Mouse (Mus musculus) forebrain, embryonic 10.5 days (tissue): ENCODE results near the gene Rcsd1. TPM values are rescaled to one million over a fixed set of nuclear protein-coding genes. Genes with fewer than 3 reads are reported as not detected.

ENCODE experiments used
- DNase-seq: peaks from one replicate; pipeline ENCODE4 v3.0.0-alpha.2; 2017; ENCODE audit warnings: low spot score; ENCODE audit errors: extremely low spot score
- H3K27ac ChIP-seq: fragments of 300-500 bp; sonication (generic); 2 replicates; pipeline ENCODE4 v1.5.1; 2016; ENCODE audit warnings: mild to moderate bottlenecking
- H3K27me3 ChIP-seq: fragments of 300-500 bp; sonication (generic); 2 replicates; pipeline ENCODE4 v1.6.1; 2016; ENCODE audit warnings: mild to moderate bottlenecking; ENCODE audit not compliant: poor library complexity, severe bottlenecking
- H3K36me3 ChIP-seq: fragments of 300-500 bp; sonication (generic); replicated peaks from 2 replicates; pipeline ENCODE4 v1.6.1; 2016; ENCODE audit warnings: mild to moderate bottlenecking, moderate library complexity
- H3K4me1 ChIP-seq: fragments of 300-500 bp; sonication (generic); 2 replicates; pipeline ENCODE4 v1.6.1; 2016
- H3K4me3 ChIP-seq: fragments of 300-500 bp; sonication (generic); 2 replicates; pipeline ENCODE4 v1.5.1; 2016; ENCODE audit warnings: mild to moderate bottlenecking, moderate library complexity
- H3K9me3 ChIP-seq: fragments of 300-500 bp; sonication (generic); 2 replicates; pipeline ENCODE4 v1.6.1; 2016; ENCODE audit warnings: mild to moderate bottlenecking, moderate library complexity
- WGBS: fragments of 180-500 bp; shearing (Covaris S2); methylation state at CpG from one replicate; pipeline ENCODE4 v1.1.7; 2016; 5-methylcytosine and 5-hydroxymethylcytosine counted together
- microRNA-seq: library from miRNA; unstranded; fragments of <30 nt; microRNA quantifications from one replicate; pipeline ENCODE4, GENCODE M21; 2017
- polyA plus RNA-seq: library from polyadenylated mRNA; unstranded; fragments of >200 nt; fragmentation: Nextera tagmentation; extraction: Ambion mirVana; gene quantifications from 2 replicates; pipeline ENCODE4 v1.2.1, GENCODE M21; 2016

Rcsd1 gene
- polyA plus RNA-seq, 1 experiment from 2014 or later: 8.4 TPM

DNA sequence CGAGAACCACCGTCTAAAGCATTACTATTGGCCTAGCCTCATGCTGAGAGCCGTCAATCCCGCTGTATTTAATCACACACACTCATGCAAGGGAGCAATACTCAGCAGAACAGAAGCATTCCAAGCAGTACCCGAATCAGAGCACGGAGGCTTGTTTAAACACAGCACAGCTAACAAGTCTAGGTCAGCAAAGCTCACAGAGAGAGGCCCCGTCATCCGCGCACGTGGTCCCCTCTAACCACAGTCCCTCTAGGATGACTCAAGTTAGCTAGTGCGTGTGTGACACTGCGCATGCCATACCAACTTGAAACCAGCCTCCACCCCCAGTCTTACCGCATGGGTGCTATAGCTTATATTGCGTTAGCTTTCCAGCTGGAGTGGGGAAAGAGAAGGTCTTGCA is 106.3 kb downstream of the Rcsd1 start:
- H3K27ac ChIP-seq: no peak overlapping the region
- H3K4me3 ChIP-seq: no peak overlapping the region
- no peaks in the 10 kb centered on the region for H3K9me3 ChIP-seq
- DNase-seq: no peak
- H3K4me1 ChIP-seq: no peaks in the 10 kb centered on the region
- WGBS: 92% methylated on average over 14 of the region's 14 CpGs
- no peaks in the 10 kb centered on the region for H3K27me3 ChIP-seq
- H3K36me3 ChIP-seq: peaks cover 88% of the 10 kb centered on the region

DNA sequence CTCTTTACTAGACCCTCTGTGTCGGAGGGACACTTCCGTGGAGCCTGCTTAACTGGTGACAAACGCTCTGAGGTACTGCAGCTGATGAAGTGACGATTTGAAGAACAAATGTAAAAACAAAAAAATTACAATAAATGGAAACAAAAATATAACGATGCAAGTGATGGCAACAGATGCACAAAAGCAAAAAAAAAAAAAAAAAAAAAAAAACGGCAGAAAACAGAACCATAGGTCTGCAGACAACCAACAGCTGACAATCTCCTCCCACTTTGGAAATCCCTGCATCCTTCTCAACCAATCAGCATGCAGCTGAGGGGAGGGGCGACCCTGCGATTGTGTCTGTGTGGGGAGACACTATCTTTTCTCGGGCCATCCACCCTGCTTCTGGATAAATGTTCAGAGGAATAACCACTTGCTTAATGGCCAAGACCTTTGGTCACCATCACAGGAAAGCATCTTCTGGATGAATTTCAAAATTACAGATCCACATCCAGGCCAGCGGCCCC is 107.7 kb downstream of the Rcsd1 start:
- Histone ChIP-seq H3K36me3 (peaks cover 88% of the 10 kb centered on the region), H3K4me3 (no peak overlapping the region), H3K27me3 (no peaks in the 10 kb centered on the region), H3K27ac (no peak overlapping the region), H3K4me1 (no peaks in the 10 kb centered on the region), H3K9me3 (no peaks in the 10 kb centered on the region)
- 90% methylated on average over 10 of the region's 10 CpGs for WGBS
- DNase-seq: no peak

Small RNA genes within 50 kb of the gene (microRNA-seq; reads per million reads assigned to microRNA genes)
- not detected for gene Gm44458

Other genes with a start within 250 kb of the Rcsd1 start
- 5.8 and 6.5 TPM in 2 replicates for gene Dcaf6, start 249.3 kb downstream of the Rcsd1 start, polyA plus RNA-seq
- gene Mpc2, start 249.1 kb downstream of the Rcsd1 start, polyA plus RNA-seq: 79.7 and 90.0 TPM in 2 replicates
- 0.11 TPM in 1 of 2 replicates, not detected in the other for gene Adcy10, start 224.6 kb downstream of the Rcsd1 start, polyA plus RNA-seq
- 119 and 122 TPM in 2 replicates for gene Mpzl1, start 75.2 kb downstream of the Rcsd1 start, polyA plus RNA-seq
- 33.7 and 34.3 TPM in 2 replicates for gene Creg1, start 54.0 kb upstream of the Rcsd1 start, polyA plus RNA-seq
- 1.2 and 1.4 TPM in 2 replicates for gene Cd247, start 78.9 kb upstream of the Rcsd1 start, polyA plus RNA-seq